Mouse (Mus musculus) hindbrain, embryonic 11.5 days (tissue): Measurements from ENCODE around the gene Syt2. TPM values are rescaled to one million over a fixed set of nuclear protein-coding genes. Genes with fewer than 3 reads are reported as not detected.

Experiments
- ATAC-seq: fragments of 200-750 bp; cut with Nextera tagmentation; 2 replicates; pipeline ENCODE4 v1.8.0; 2017; ENCODE audit warnings: mild to moderate bottlenecking, moderate TSS enrichment, moderate library complexity; ENCODE audit not compliant: low FRiP score
- DNase-seq: peaks from one replicate; pipeline ENCODE4 v3.0.0-alpha.2; 2015; ENCODE audit warnings: low spot score
- H3K27ac ChIP-seq: fragments of 300-500 bp; sonication (generic); 2 replicates; pipeline ENCODE4 v1.5.1; 2014; ENCODE audit warnings: mild to moderate bottlenecking, low read depth, low read length
- H3K27me3 ChIP-seq: fragments of 300-500 bp; sonication (generic); 2 replicates; pipeline ENCODE4 v1.6.1; 2014; ENCODE audit warnings: mild to moderate bottlenecking, low read length, moderate library complexity, mixed read lengths; ENCODE audit not compliant: control insufficient read depth, insufficient read depth
- H3K36me3 ChIP-seq: fragments of 300-500 bp; sonication (generic); 2 replicates; pipeline ENCODE4 v1.6.1; 2014; ENCODE audit warnings: mild to moderate bottlenecking, low read length, moderate library complexity, mixed read lengths; ENCODE audit not compliant: control insufficient read depth, insufficient read depth
- H3K4me1 ChIP-seq: fragments of 300-500 bp; sonication (generic); replicated peaks from 2 replicates; pipeline ENCODE4 v1.6.1; 2014; ENCODE audit warnings: low read length, mixed read lengths; ENCODE audit not compliant: control insufficient read depth, insufficient read depth
- H3K4me2 ChIP-seq: fragments of 300-500 bp; sonication (generic); replicated peaks from 2 replicates; pipeline ENCODE4 v1.6.1; 2014; ENCODE audit warnings: mild to moderate bottlenecking, low read depth, low read length
- H3K4me3 ChIP-seq: fragments of 300-500 bp; sonication (generic); 2 replicates; pipeline ENCODE4 v1.5.1; 2014; ENCODE audit warnings: low read depth, low read length
- H3K9ac ChIP-seq: fragments of 300-500 bp; sonication (generic); 2 replicates; pipeline ENCODE4 v1.6.1; 2014; ENCODE audit warnings: low read depth, low read length
- H3K9me3 ChIP-seq: fragments of 300-500 bp; sonication (generic); 2 replicates; pipeline ENCODE4 v1.6.1; 2016; ENCODE audit warnings: low read length; ENCODE audit not compliant: control insufficient read depth
- WGBS: fragments of 180-500 bp; shearing (Covaris S2); extraction: QIAGEN DNeasy Blood & Tissue Kit; methylation state at CpG from one replicate; pipeline ENCODE4 v1.1.7; 2014; 5-methylcytosine and 5-hydroxymethylcytosine counted together
- polyA plus RNA-seq: library from polyadenylated mRNA; unstranded; fragments of >200 nt; fragmentation: Nextera tagmentation; extraction: Ambion mirVana; gene quantifications from 2 replicates; pipeline ENCODE4 v1.2.1, GENCODE M21; 2014

Gene Syt2
- polyA plus RNA-seq, 1 experiment from 2014 or later = 4.1 TPM

DNA sequence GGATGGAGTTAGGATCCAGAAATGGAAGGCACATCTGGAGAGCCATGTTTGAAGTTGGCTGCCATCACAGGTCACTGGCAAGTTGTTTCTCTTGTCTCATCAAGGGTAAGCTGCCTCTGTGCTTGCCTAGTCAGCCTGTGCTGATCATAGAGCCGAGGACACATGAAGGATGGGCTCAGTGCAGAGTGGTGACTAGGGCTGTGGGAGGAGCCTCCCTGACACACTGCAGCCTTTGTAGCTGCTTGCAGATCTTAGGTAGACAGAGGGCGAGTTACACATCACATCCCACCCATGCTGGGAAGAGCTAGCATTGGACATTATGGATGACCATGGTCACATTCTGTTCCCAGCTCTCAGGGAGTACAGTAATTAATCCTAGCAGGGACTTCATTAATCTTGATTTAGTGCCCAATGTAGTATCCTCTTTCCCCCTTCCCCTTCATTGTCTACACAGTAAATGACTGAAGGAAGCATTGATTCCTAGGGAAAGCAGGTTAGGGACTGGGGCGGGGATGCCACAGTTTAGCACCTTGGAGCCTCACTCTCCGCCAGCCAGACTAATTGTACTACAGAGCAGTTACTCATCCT is 40.5 kb downstream of the Syt2 start:
- Histone ChIP-seq H3K27me3 (0 out of 2 replicates have a peak, but pooled peaks cover 3% of the 10 kb centered on the region), H3K36me3 (no peaks in the 10 kb centered on the region), H3K9ac (no peak overlapping the region), H3K9me3 (no peaks in the 10 kb centered on the region), H3K27ac (no peak overlapping the region), H3K4me3 (no peak overlapping the region), H3K4me2 (no peak overlapping the region), H3K4me1 (no peaks in the 10 kb centered on the region)
- DNase-seq (no peak), ATAC-seq (no peak)
- 67% methylated on average over 4 of the region's 4 CpGs for WGBS

DNA sequence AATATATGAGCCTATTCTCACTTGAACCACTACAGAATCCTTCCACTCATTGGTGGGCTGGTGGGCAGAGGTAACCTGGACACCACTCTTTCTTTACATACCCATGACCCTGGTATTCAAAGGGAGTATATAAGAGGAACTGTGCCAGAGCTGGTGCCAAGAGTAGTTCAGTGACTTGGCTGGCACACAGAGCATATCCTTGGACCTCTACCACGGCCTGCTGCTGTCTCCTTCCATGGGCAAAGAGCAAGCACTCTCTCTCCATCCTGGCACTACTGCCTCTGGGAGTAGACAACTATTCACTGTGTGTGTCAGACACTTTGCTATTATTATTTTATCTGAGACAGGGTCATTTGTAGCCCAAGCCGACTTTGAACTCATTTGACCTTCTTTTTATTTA is 49.8 kb downstream of the Syt2 start:
- Histone ChIP-seq H3K4me3 (no peak overlapping the region), H3K9me3 (no peaks in the 10 kb centered on the region), H3K4me2 (no peak overlapping the region), H3K27ac (no peak overlapping the region), H3K27me3 (no peaks in the 10 kb centered on the region), H3K4me1 (peaks cover 3% of the 10 kb centered on the region), H3K36me3 (no peaks in the 10 kb centered on the region), H3K9ac (no peak overlapping the region)
- WGBS = 72% methylated on average over 2 of the region's 2 CpGs
- no peak for DNase-seq
- ATAC-seq = no peak

DNA sequence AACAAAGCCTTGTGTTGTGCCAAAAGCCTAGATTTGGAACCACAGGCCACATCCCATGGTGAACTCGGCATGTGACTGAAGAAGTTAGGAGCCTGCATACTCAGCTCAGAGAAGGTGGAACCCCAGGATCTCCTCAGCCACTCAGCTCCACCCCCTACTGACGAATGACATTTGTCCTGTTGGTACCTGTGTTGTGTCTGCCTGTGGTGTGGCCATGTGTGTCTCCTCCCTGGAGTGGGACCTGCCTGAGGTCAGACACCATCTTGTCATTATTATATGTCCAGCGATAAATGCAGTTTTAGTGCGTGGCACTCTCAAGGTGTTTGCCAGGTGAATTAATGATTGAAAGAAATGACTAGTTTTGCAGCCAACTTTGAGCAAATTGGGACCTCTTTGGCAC is 50.6 kb downstream of the Syt2 start:
- no peak overlapping the region for H3K4me2 ChIP-seq
- 88% methylated on average over 4 of the region's 4 CpGs for WGBS
- H3K9ac ChIP-seq = no peak overlapping the region
- H3K27ac ChIP-seq = no peak overlapping the region
- no peak for ATAC-seq
- no peaks in the 10 kb centered on the region for H3K36me3 ChIP-seq
- H3K9me3 ChIP-seq = no peaks in the 10 kb centered on the region
- DNase-seq = no peak
- peaks cover 3% of the 10 kb centered on the region for H3K4me1 ChIP-seq
- H3K27me3 ChIP-seq = no peaks in the 10 kb centered on the region
- H3K4me3 ChIP-seq = no peak overlapping the region

DNA sequence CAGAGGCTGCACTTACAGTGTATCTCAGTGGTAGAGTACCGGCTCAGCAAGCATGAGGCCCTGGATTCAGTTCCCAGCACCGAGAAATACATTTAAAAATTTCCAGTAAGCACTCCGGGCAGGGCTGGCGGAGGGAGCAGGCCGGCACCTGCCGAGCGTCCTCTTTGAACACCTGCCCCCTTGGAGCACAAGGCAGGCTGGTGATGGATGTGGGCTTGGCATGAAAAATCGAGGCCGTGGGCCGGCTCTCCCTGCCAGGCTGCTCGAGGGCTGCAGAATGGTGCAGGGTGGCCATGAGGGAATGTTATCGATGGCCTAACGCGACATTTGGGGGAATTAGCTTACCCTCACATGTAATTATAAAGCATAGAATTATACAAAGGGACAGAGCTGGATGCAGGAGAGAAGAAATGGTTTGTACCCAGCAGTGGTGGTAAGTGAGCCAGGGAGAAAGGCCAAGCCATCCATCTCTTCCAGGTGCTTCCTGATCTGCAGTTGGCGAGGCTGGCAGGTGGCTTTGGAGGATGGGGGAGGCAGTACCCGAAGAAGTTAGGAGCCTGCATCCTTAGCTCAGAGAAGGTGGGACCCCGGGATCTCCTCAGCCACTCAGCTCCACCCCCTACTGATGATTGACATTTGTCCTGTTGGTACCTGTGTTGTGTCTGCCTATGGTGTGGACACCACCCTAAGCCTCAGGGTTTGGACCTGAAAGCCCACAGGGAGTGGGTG is 51.2 kb downstream of the Syt2 start:
- Histone ChIP-seq H3K9me3 (no peaks in the 10 kb centered on the region), H3K27me3 (no peaks in the 10 kb centered on the region), H3K4me1 (peaks cover 3% of the 10 kb centered on the region), H3K4me2 (no peak overlapping the region), H3K27ac (no peak overlapping the region), H3K4me3 (no peak overlapping the region), H3K36me3 (no peaks in the 10 kb centered on the region), H3K9ac (no peak overlapping the region)
- ATAC-seq = no peak
- no peak for DNase-seq
- WGBS = 87% methylated on average over 17 of the region's 17 CpGs

DNA sequence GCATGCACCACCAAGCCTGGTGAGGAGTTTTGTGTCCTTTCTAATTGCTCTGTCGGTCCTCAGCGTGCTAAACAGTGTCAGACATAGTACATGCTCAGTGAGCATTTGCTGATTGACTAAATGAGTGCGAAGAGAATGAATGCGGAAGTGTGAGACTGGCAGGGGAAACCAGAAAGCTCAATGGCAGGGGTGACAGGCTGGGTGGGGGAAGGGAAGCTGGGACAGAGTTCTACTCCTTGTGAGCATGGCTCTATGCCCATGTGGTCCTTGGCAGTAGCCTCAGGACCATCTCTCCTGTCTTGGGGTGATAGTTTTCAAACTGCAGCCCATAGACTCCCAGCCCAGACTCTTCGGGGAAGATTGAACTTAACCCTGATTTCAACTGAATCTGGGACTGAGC is 52.0 kb downstream of the Syt2 start:
- 71% methylated on average over 5 of the region's 5 CpGs for WGBS
- no peak for ATAC-seq
- Histone ChIP-seq H3K27ac (no peak overlapping the region), H3K4me1 (peaks cover 3% of the 10 kb centered on the region), H3K9me3 (no peaks in the 10 kb centered on the region), H3K36me3 (no peaks in the 10 kb centered on the region), H3K27me3 (no peaks in the 10 kb centered on the region), H3K4me2 (no peak overlapping the region), H3K4me3 (no peak overlapping the region), H3K9ac (no peak overlapping the region)
- no peak for DNase-seq

DNA sequence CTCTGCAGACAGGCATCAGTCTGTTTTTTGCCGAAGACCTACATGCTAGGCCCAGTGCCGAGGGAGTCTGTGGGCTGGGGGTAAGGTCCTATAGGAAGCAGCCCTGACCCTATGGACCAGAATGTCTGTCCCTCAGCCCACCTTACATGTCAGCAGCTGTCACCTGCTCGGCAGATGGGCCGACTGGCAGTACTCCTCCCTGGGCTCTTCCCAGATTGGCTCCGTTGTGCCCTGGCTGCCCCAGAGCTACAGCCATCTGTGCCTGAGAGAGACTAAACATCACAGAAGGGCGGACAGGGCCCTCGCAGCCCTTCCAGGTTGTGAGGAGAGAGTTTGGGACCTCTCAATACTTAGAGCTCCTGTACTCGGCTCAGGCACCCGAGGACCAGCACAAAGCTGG is 52.9 kb downstream of the Syt2 start:
- H3K27ac ChIP-seq = no peak overlapping the region
- 70% methylated on average over 9 of the region's 9 CpGs for WGBS
- H3K4me3 ChIP-seq = no peak overlapping the region
- no peak overlapping the region for H3K4me2 ChIP-seq
- H3K9ac ChIP-seq = peak overlapping the region; percentile 11; the same call in 1 of the 2 replicates
- DNase-seq (peak; percentile 22), ATAC-seq (no peak)
- no peaks in the 10 kb centered on the region for H3K9me3 ChIP-seq
- H3K36me3 ChIP-seq = no peaks in the 10 kb centered on the region
- H3K27me3 ChIP-seq = no peaks in the 10 kb centered on the region
- peaks cover 3% of the 10 kb centered on the region for H3K4me1 ChIP-seq

DNA sequence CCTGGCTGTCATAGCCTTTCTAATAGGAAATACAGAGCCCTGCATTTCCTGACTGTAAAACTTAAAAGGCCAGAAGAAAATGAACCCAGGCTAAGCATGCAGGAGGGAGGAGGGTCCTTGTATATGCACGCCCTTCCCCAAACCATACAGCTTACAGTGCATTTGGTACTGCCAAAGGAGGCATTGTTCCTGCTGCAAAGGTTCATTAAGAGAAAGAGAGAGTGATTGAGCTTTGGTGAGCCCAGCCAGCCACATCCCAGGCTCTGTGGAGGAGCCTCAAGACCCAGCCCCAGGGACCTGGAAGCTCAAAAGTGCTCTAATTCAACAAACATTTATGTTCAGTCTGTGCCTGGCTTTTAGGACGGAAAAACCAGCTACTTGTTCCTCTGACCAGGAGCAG is 53.7 kb downstream of the Syt2 start:
- no peak overlapping the region; the same call in 1 of the 2 replicates for H3K27ac ChIP-seq

DNA sequence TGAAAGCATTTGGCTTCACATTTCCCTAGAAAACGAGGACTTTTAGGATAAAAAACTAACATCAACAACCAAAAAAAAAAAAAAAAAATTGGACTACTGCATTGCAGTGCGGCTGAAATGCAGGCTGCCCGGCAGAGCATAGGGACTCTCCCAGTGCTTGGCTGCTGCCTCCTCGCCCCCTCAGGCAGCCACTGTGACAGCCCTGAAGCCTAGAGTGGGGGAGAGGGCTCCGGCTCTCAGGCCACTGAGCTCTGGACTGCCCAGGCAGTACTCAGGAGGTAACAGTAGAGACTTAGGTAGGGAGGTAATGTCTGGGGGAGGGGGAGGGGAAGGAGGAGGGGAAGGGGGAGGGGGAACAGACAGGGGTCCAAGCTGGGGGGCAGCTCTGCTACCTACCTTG is 54.2 kb downstream of the Syt2 start:
- peaks cover 3% of the 10 kb centered on the region for H3K4me1 ChIP-seq
- H3K9ac ChIP-seq = no peak overlapping the region
- H3K27me3 ChIP-seq = no peaks in the 10 kb centered on the region
- H3K9me3 ChIP-seq = no peaks in the 10 kb centered on the region
- H3K4me3 ChIP-seq = no peak overlapping the region
- no peaks in the 10 kb centered on the region for H3K36me3 ChIP-seq
- WGBS = 33% methylated on average over 5 of the region's 5 CpGs
- no peak for ATAC-seq
- DNase-seq = no peak
- H3K27ac ChIP-seq = no peak overlapping the region
- H3K4me2 ChIP-seq = no peak overlapping the region

More for the DNA sequence above, 53.7 kb downstream of the Syt2 start:
- 41% methylated on average over 2 of the region's 2 CpGs for WGBS
- Histone ChIP-seq H3K36me3 (no peaks in the 10 kb centered on the region), H3K9me3 (no peaks in the 10 kb centered on the region), H3K4me3 (no peak overlapping the region), H3K9ac (no peak overlapping the region), H3K4me1 (peaks cover 3% of the 10 kb centered on the region), H3K27me3 (no peaks in the 10 kb centered on the region), H3K4me2 (no peak overlapping the region)
- no peak for ATAC-seq
- DNase-seq = peak; percentile 25

DNA sequence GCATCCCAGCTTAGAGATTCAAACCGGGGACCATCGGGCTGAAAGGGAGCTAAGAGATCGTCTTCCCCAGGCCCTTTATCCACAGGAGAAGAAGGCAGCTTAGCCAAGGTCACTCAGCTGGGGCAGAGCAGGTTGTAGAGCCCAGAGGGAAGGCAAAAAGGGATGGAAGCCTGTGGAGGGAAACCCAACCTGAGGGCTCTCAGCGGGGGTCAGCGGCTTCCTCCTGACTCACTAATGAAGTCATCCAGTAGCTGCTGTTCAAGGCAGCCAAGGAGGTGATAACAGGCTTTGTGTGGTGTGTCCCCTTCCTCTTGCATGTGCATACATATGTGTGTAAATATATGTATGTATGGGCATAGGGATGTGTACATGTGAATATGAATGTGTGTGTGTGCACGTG is 54.7 kb downstream of the Syt2 start:
- Histone ChIP-seq H3K9ac (no peak overlapping the region), H3K9me3 (no peaks in the 10 kb centered on the region), H3K27me3 (peaks cover 3% of the 10 kb centered on the region; the same call in 1 of the 2 replicates), H3K4me2 (no peak overlapping the region), H3K4me3 (no peak overlapping the region), H3K27ac (no peak overlapping the region), H3K36me3 (no peaks in the 10 kb centered on the region), H3K4me1 (peaks cover 3% of the 10 kb centered on the region)
- WGBS = 21% methylated on average over 6 of the region's 6 CpGs
- no peak for DNase-seq
- no peak for ATAC-seq
